Mouse (Mus musculus) olfactory bulb, adult 2 months (tissue): ENCODE data around the gene Gda.

Source experiments
- CTCF ChIP-seq: fragments of 200-500 bp; IDR thresholded peaks from 2 replicates; pipeline ENCODE4 v1.5.1; 2012; ENCODE audit warnings: low read depth, mild to moderate bottlenecking, low read length, moderate library complexity; ENCODE audit not compliant: insufficient read depth
- POLR2A ChIP-seq: fragments of 200-500 bp; IDR thresholded peaks from 2 replicates; pipeline ENCODE4 v1.6.1; 2012; ENCODE audit warnings: mild to moderate bottlenecking, low read depth, low read length, moderate library complexity; ENCODE audit not compliant: insufficient read depth

GRCm38 (mm10) chr19:21481031-21481430, 7.8 kb upstream of the Gda start:
- TF ChIP-seq CTCF: no peak
- no peak for TF ChIP-seq POLR2A
